ENCODE assay signal across 17 mouse cellular contexts in genomic region chr11:29560990-29561389, GRCm38 (mm10). TPM values are rescaled to one million over a fixed set of nuclear protein-coding genes. Genes with fewer than 3 reads are reported as not detected.
"Had no signal": no experiment of that assay in that cellular context is flagged by ENCODE, and none has a peak within 500 bp of the region (broad histone marks: within the 10 kb centered on the region; RNA-seq: fewer than 3 reads in every experiment).

No protein-coding gene starts in this region.

- DNase-seq: liver, postnatal 0 days; lung, adult 2 months; lung, postnatal 14 days; lung, postnatal 36 days; midbrain, embryonic 14.5 days; retina, postnatal 1 day; right cerebral cortex, adult 18-20 months; right cerebral cortex, postnatal 25 days; right cerebral cortex, postnatal 4 days; spleen, adult 18-20 months; thymus, adult 2 months; thymus, postnatal 25 days; thymus, postnatal 4 days had no signal

- ATAC-seq: liver, postnatal 0 days; lung, postnatal 0 days had no signal

RNA-seq across cellular contexts. Expression of gene Clhc1, which starts 13.2 kb away (rescaled TPM):
- polyA plus RNA-seq: liver, postnatal 0 days; lung, adult 2 months; midbrain, postnatal 0 days; small intestine, adult 2 months; stomach, postnatal 0 days; thymus, adult 2 months had no signal
